Mouse (Mus musculus) embryonic fibroblast, embryonic 13.5 days (primary cell): ENCODE measurements around the gene Arhgef3.

Source experiments
- CTCF ChIP-seq: IDR thresholded peaks from 2 replicates; pipeline ENCODE4 v1.5.1; 2011; ENCODE audit warnings: mild to moderate bottlenecking, control low read depth, low read length, moderate library complexity, borderline replicate concordance; ENCODE audit not compliant: insufficient read depth
- POLR2A ChIP-seq: IDR thresholded peaks from 2 replicates; pipeline ENCODE4 v1.6.1; 2011; ENCODE audit warnings: low read depth, mild to moderate bottlenecking, control low read depth, low read length, moderate library complexity

DNA sequence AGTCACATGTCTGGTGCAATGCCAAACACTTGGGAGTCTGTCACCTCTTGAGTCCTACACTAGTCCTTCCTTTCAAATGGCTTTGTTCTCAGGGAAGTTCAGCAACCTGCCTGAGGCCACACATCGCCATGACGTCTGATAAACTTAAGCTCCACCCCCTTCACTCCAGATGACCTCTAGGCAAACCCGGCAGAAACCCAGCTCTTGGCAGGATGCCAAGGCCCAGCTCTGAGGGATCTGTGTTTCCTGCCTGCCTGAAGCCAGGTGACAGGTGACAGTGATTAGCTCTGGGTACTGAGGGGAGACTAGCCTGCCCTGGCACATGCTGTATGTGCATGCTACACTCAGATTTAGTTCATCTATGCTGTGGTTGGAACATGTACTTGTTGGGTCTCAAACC lies 42.7 kb upstream of the Arhgef3 start:
- TF ChIP-seq POLR2A: no peak
- no peak for TF ChIP-seq CTCF
